Mouse (Mus musculus) left cerebral cortex, adult 18-20 months (tissue): Measurements from ENCODE around the gene Gm5431. TPM values are rescaled to one million over a fixed set of nuclear protein-coding genes. Genes with fewer than 3 reads are reported as not detected.
"Not testable (repeated sequence)": the region's sequence is repeated elsewhere in the genome, so short reads cannot be mapped to it uniquely, and the experiment has no call there.

ENCODE experiments used
- DNase-seq, 2 experiments: peaks; one replicate each; pipeline ENCODE4 v3.0.0; 2021 to 2022; ENCODE audit warnings: low spot score in 2 of 2, mixed read lengths in 1 of 2
- long read RNA-seq, 2 experiments: library from polyadenylated mRNA; stranded (forward); transcript quantifications; one replicate each; pipeline ENCODE4 v2.0.0; 2021
- total RNA-seq, 2 experiments: library from RNA; stranded (reverse); gene quantifications; 2 replicates each; pipeline ENCODE4 v1.2.3; 2021

The Gm5431 gene
- under 1 TPM in 1 of 2 experiments, not detected in 1; 0.49 TPM for total RNA-seq
- long read RNA-seq, experiment 1: 0 reads
- long read RNA-seq, experiment 2: 0 reads

GRCm38 (mm10) chr11:48902021-48902420 is at the start of gene Gm5431:
Gm5431 (minus strand) TSS chr11:48902214.
- no peak for DNase-seq

GRCm38 (mm10) chr11:48946090-48946489 is 44.1 kb upstream of the Gm5431 start, which contains the start of gene Psme2b:
Psme2b (minus strand) TSS chr11:48946190.
- DNase-seq: not testable (repeated sequence)

GRCm38 (mm10) chr11:48939286-48939685 is 37.3 kb upstream of the Gm5431 start:
- DNase-seq: not testable (repeated sequence)

- DNase-seq: not testable (repeated sequence)
Observed at GRCm38 (mm10) chr11:48935291-48935690, 33.3 kb upstream of the Gm5431 start.

GRCm38 (mm10) chr11:48933923-48934322 is 31.9 kb upstream of the Gm5431 start:
- DNase-seq: not testable (repeated sequence)

GRCm38 (mm10) chr11:48933422-48933821 is 31.4 kb upstream of the Gm5431 start:
- not testable (repeated sequence) for DNase-seq

- DNase-seq: not testable (repeated sequence)
Observed at GRCm38 (mm10) chr11:48928068-48928467, 26.1 kb upstream of the Gm5431 start.

GRCm38 (mm10) chr11:48926437-48926836 is 24.4 kb upstream of the Gm5431 start:
- not testable (repeated sequence) for DNase-seq

- DNase-seq: not testable (repeated sequence)
Observed at GRCm38 (mm10) chr11:48923818-48924217, 21.8 kb upstream of the Gm5431 start.

GRCm38 (mm10) chr11:48918380-48918779 is 16.4 kb upstream of the Gm5431 start:
- no peak for DNase-seq

- no peak for DNase-seq
Observed at GRCm38 (mm10) chr11:48913611-48914010, 11.6 kb upstream of the Gm5431 start.

GRCm38 (mm10) chr11:48908459-48908858 is 6.4 kb upstream of the Gm5431 start:
- no peak for DNase-seq

- DNase-seq: not testable (repeated sequence)
Observed at GRCm38 (mm10) chr11:48901567-48901930, 465 bp downstream of the Gm5431 start.

- DNase-seq: not testable (repeated sequence)
Observed at GRCm38 (mm10) chr11:48900654-48901566, 1.1 kb downstream of the Gm5431 start.

GRCm38 (mm10) chr11:48898812-48899431 is 3.1 kb downstream of the Gm5431 start:
- DNase-seq: no peak

GRCm38 (mm10) chr11:48876680-48877079 is 25.3 kb downstream of the Gm5431 start:
- DNase-seq: no peak

GRCm38 (mm10) chr11:48875343-48875837 is 26.6 kb downstream of the Gm5431 start:
- DNase-seq: not testable (repeated sequence)

GRCm38 (mm10) chr11:48874465-48874864 is 27.5 kb downstream of the Gm5431 start:
- peak; percentile 58 to 63 for DNase-seq

GRCm38 (mm10) chr11:48873591-48874290 is 28.3 kb downstream of the Gm5431 start:
- no peak for DNase-seq

GRCm38 (mm10) chr11:48872695-48873300 is 29.2 kb downstream of the Gm5431 start:
- DNase-seq: no peak
